Mouse (Mus musculus): ENCODE measurements at regions not wholly inside any gene's neighbourhood (a gene's known extent, or its start where the extent isn't known, plus 50 kb on each side); places are given as distances from the start of the nearest gene placed in this dataset.

GRCm38 (mm10) chr15:18065515-18065914, 753.2 kb upstream of the Cdh10 start:
- no peak for DNase-seq
- intact Hi-C loops (cut with DNase I): no loop called here

DNA sequence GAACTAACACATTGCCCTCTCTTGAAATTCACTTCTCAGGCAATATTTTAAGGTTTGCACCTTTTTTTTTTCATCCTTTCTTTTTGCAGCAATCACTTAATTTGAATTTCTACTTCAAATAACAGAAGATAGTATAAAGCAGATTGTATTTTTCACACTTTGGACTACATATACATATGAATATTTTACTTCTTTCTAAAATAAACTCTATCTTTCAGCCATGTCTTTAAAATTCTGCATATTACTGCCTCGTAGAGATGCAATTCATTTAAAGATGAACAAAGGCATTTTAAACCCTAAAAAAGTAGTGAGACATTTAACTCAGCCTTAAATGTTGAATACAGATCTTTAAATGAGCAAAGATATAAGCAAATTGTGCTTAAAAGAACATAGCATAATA, 739.1 kb upstream of the Cdh10 start:
- DNase-seq: no peak
- intact Hi-C loops (cut with DNase I): no loop called here

Data from left cerebral cortex, postnatal 4 days (tissue).